In the genomic region with DNA sequence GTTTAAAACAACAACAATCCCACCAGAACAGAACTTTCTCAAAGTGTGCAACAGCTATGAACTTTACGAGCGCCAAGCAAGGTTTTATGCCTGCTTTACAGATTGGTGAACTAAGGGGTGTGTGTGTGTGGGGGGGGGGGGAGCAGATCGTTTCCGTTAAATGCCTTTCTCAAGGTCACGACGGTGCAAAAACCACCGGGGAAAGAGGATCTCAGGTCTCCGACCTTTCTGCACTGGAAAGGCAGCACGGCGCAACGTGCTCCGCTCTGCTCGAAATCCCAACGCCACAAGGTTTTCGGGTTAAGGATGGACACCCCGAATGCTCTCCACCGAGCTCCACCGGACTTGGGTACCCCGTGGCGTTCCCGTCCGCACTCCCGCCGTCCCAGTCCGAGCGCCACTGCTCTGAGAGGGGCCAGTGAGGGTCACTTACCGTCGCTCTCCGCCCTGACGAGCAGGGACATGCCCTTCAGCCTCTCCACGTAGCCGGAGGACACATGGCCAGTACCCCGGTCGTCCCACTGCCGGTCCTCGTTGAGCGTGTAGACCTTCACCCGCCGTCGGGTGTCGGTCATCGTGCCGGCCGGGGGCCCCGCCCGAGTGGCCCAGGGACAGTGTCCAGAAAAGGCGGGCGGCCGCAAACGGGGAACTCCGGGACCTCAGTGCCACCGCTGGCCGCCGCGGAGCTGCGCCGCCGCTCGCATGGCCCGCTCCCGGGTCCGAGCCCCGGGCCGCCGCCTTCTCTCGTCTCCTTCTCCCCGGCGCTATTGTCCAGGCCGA, we compare ENCODE assay signal across 8 mouse cellular contexts. TPM values are rescaled to one million over a fixed set of nuclear protein-coding genes. Genes with fewer than 3 reads are reported as not detected.
DNase-seq lines count a peak whose midpoint lies in the region; ATAC-seq and TF ChIP-seq lines count a peak whose summit lies in the region.

No protein-coding gene starts in this region.

- DNase-seq in CD8-positive naive resting alpha-beta T cell, adult 2 months (ENCODE audit: low read depth in 2 of 2, low spot score in 2 of 2) = peak; percentile 5 to 6
- peak; percentile 65 to 86 for DNase-seq in adrenal gland, adult (ENCODE audit: inconsistent age in 2 of 2, low spot score in 1 of 2)
- peak; percentile 49 to 63 for DNase-seq in heart, adult 18-20 months
- DNase-seq in neural tube, embryonic 10.5 days (ENCODE audit: extremely low spot score, low spot score) = peak; percentile 59
- DNase-seq in thymus, postnatal 14 days = peak; percentile 44

- peak overlapping the region; percentile 99 for H3K4me3 ChIP-seq in embryonic facial prominence, embryonic 13.5 days
- peak overlapping the region; percentile 89 for H3K4me3 ChIP-seq in intestine, postnatal 0 days (ENCODE audit: low read depth, low read length)
- peak overlapping the region; percentile 98 for H3K4me3 ChIP-seq in liver, embryonic 16.5 days (ENCODE audit: low read depth, low read length)

- under 1% methylated on average over 65 of the region's 69 CpGs for WGBS in embryonic facial prominence, embryonic 13.5 days
- WGBS in intestine, postnatal 0 days = under 1% methylated on average over 68 of the region's 69 CpGs
- 0% methylated on average over 68 of the region's 69 CpGs for WGBS in liver, embryonic 16.5 days (ENCODE audit: insufficient replicate concordance)

- peaks cover 21% of the 10 kb centered on the region for H3K4me1 ChIP-seq in embryonic facial prominence, embryonic 13.5 days
- H3K4me1 ChIP-seq in intestine, postnatal 0 days (replicated peaks; ENCODE audit: control insufficient read depth, insufficient read depth, low read length) = no peaks in the 10 kb centered on the region; the same call in 1 of the 2 replicates
- peaks cover 23% of the 10 kb centered on the region for H3K4me1 ChIP-seq in liver, embryonic 16.5 days (ENCODE audit: control insufficient read depth, low read depth, low read length)

- ATAC-seq in embryonic facial prominence, embryonic 13.5 days (ENCODE audit: insufficient number of reproducible peaks, insufficient read depth, low FRiP score, low TSS enrichment, low read depth) = peak; percentile 10; the same call in 1 of the 2 replicates
- peak; percentile 20; the same call in 1 of the 2 replicates for ATAC-seq in intestine, postnatal 0 days
- peak; percentile 2; the same call in 1 of the 2 replicates for ATAC-seq in liver, embryonic 16.5 days (ENCODE audit: low read depth)

- H3K27me3 ChIP-seq in embryonic facial prominence, embryonic 13.5 days = no peaks in the 10 kb centered on the region
- H3K27me3 ChIP-seq in intestine, postnatal 0 days (replicated peaks; ENCODE audit: control insufficient read depth, insufficient read depth, low read length) = no peaks in the 10 kb centered on the region
- no peaks in the 10 kb centered on the region for H3K27me3 ChIP-seq in liver, embryonic 16.5 days (ENCODE audit: control insufficient read depth, insufficient read depth, low read depth, low read length)

- H3K9me3 ChIP-seq in embryonic facial prominence, embryonic 13.5 days = no peaks in the 10 kb centered on the region
- H3K9me3 ChIP-seq in intestine, postnatal 0 days (ENCODE audit: control insufficient read depth) = no peaks in the 10 kb centered on the region
- no peaks in the 10 kb centered on the region for H3K9me3 ChIP-seq in liver, embryonic 16.5 days (replicated peaks; ENCODE audit: control insufficient read depth, low read length)

- no peak for TF ChIP-seq CTCF in intestine, postnatal 0 days (IDR thresholded peaks at IDR 0.05; ENCODE audit: low read depth)

- H3K4me2 ChIP-seq in embryonic facial prominence, embryonic 13.5 days = peak overlapping the region; percentile 92
- peak overlapping the region; percentile 72 for H3K4me2 ChIP-seq in intestine, postnatal 0 days (replicated peaks; ENCODE audit: low read depth)
- H3K4me2 ChIP-seq in liver, embryonic 16.5 days (ENCODE audit: low read depth, low read length) = peak overlapping the region; percentile 81

- peak overlapping the region; percentile 98 for H3K27ac ChIP-seq in embryonic facial prominence, embryonic 13.5 days
- H3K27ac ChIP-seq in intestine, postnatal 0 days (ENCODE audit: low read depth, low read length) = peak overlapping the region; percentile 92
- peak overlapping the region; percentile 92 for H3K27ac ChIP-seq in liver, embryonic 16.5 days (ENCODE audit: low read length)

- H3K9ac ChIP-seq in embryonic facial prominence, embryonic 13.5 days = peak overlapping the region; percentile 99
- peak overlapping the region; percentile 91 for H3K9ac ChIP-seq in intestine, postnatal 0 days (ENCODE audit: low read depth, low read length)
- peak overlapping the region; percentile 99 for H3K9ac ChIP-seq in liver, embryonic 16.5 days (ENCODE audit: low read depth, low read length)

- H3K36me3 ChIP-seq in embryonic facial prominence, embryonic 13.5 days = peaks cover 12% of the 10 kb centered on the region
- H3K36me3 ChIP-seq in intestine, postnatal 0 days (ENCODE audit: control insufficient read depth, insufficient read depth) = no peaks in the 10 kb centered on the region
- peaks cover 2% of the 10 kb centered on the region for H3K36me3 ChIP-seq in liver, embryonic 16.5 days (ENCODE audit: control insufficient read depth, insufficient read depth)

RNA-seq across cellular contexts. Expression of a gene that starts 1.0 kb away (rescaled TPM):
- 42.5 and 44.3 TPM in 2 replicates for polyA plus RNA-seq in embryonic facial prominence, embryonic 13.5 days (2015; fragmentation: Nextera tagmentation; extraction: Ambion mirVana)
- total RNA-seq in heart, adult 18-20 months (2021) = 10 to 100 TPM; 21.1 to 23.0 TPM
- 18.4 and 19.6 TPM in 2 replicates for polyA plus RNA-seq in intestine, postnatal 0 days (2015; fragmentation: Nextera tagmentation; extraction: Ambion mirVana)
- 14.8 and 15.0 TPM in 2 replicates for polyA plus RNA-seq in liver, embryonic 16.5 days (2015; fragmentation: Nextera tagmentation; extraction: Ambion mirVana)

RNA-seq across cellular contexts. Expression of a gene that starts 53.6 kb away (rescaled TPM):
- 4.5 and 5.5 TPM in 2 replicates for polyA plus RNA-seq in embryonic facial prominence, embryonic 13.5 days (2015; fragmentation: Nextera tagmentation; extraction: Ambion mirVana)
- 1 to 10 TPM; 3.6 to 4.0 TPM for total RNA-seq in heart, adult 18-20 months (2021)
- 11.7 and 14.4 TPM in 2 replicates for polyA plus RNA-seq in intestine, postnatal 0 days (2015; fragmentation: Nextera tagmentation; extraction: Ambion mirVana)
- 5.9 and 6.1 TPM in 2 replicates for polyA plus RNA-seq in liver, embryonic 16.5 days (2015; fragmentation: Nextera tagmentation; extraction: Ambion mirVana)

Comparison
In these comparisons a context has a peak if more than half of its experiments do, and no peak if none do; other contexts are left out.
1. Peak in every context shown above with its lines: DNase-seq, ATAC-seq, H3K4me3 ChIP-seq and H3K27ac ChIP-seq.
2. DNase-seq: peak in every context shown above with its lines; median percentile 76 in adrenal gland, adult; 59 in neural tube, embryonic 10.5 days; 56 in heart, adult 18-20 months; 44 in thymus, postnatal 14 days; 6 in CD8-positive naive resting alpha-beta T cell, adult 2 months.